Mouse (Mus musculus): ENCODE data around the gene Prkcb. TPM values are rescaled to one million over a fixed set of nuclear protein-coding genes. Genes with fewer than 3 reads are reported as not detected.

Prkcb gene
- total and polyA plus RNA-seq, 3 experiments: 3.6 to 4.5 (median 3.8) TPM

DNA sequence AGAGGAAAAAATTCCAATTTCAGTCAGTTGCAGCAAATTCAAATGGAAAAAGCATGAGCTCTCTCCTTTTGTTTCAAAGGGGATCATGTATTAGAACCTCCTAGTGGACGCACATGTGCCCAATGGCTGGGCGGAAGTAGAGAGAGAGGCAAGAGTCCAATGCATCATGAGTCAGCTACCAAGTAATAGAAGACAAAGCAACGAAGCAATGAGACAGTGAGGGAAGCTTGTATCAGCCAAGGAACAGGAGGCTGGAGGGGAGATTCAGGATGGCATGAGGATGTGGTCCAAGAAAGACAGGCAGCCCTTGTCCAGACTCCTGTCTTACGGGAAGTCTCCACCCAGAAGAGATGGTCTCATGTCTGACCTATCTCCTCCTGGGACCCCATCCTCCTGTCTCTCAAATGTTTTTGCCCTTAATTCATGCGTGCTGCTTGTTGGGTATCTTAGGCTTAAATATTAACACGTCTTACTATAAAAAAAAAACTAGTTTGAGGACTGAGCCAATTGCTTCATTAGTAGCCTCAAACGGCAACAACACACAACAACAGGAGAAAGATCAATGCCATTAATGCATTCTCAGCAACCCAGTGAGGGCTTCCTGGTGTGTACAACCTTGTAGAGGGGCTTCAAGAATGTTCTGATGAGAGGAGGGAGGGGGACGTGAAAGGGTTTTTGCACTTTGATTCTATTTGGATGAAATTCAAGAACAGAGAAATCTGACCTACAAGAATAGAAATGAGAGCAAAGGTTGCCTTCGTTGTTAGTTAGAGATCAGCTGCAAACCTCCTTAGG, 245.2 kb downstream of the Prkcb start:
- Histone ChIP-seq H3K27me3 (ENCODE audit: control insufficient read depth, insufficient read depth, low read length) (no peaks in the 10 kb centered on the region), H3K27ac (no peak overlapping the region), H3K79me2 (replicated peaks; ENCODE audit: control insufficient read depth, insufficient read depth, low read length) (no peaks in the 10 kb centered on the region), H3K9ac (ENCODE audit: low read depth, low read length) (no peak overlapping the region), H3K4me1 (ENCODE audit: control insufficient read depth, insufficient read depth, low read length) (no peaks in the 10 kb centered on the region), H3K4me3 (no peak overlapping the region), H3K36me3 (ENCODE audit: control insufficient read depth, insufficient read depth, low read length) (no peaks in the 10 kb centered on the region)
- 78% methylated on average over 9 of the region's 9 CpGs for WGBS
- intact Hi-C loops (cut with DNase I): no loop called here
- DNase-seq: no peak
- TF ChIP-seq CTCF (IDR thresholded peaks at IDR 0.05) (no peak), EP300 (IDR thresholded peaks at IDR 0.05; ENCODE audit: insufficient read depth, low read depth, low read length) (no peak), POLR2A (IDR thresholded peaks at IDR 0.05; ENCODE audit: insufficient read depth, low read depth, low read length) (no peak)

DNA sequence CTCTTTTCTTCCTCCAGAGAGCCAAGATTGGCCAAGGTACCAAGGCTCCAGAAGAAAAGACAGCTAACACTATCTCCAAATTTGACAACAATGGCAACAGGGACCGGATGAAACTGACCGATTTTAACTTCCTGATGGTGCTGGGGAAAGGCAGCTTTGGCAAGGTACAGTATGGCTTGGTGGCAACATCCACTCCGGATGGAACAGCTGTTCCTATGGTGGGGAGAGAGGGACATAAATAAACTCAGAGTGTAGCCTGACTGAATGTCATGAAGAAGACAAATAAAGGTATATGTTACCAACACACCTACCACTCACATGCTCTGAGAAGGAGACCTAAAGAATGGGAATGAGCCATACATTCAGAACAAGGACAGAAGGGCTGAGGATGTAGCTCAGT, 256.1 kb downstream of the Prkcb start:
- Histone ChIP-seq H3K4me3 (no peak overlapping the region), H3K9ac (ENCODE audit: low read depth, low read length) (no peak overlapping the region), H3K27ac (no peak overlapping the region), H3K4me1 (ENCODE audit: control insufficient read depth, insufficient read depth, low read length) (no peaks in the 10 kb centered on the region; the same call in 1 of the 2 replicates), H3K36me3 (ENCODE audit: control insufficient read depth, insufficient read depth, low read length) (no peaks in the 10 kb centered on the region), H3K27me3 (ENCODE audit: control insufficient read depth, insufficient read depth, low read length) (no peaks in the 10 kb centered on the region), H3K79me2 (replicated peaks; ENCODE audit: control insufficient read depth, insufficient read depth, low read length) (no peaks in the 10 kb centered on the region)
- no peak for TF ChIP-seq CTCF (IDR thresholded peaks at IDR 0.05)
- TF ChIP-seq POLR2A (IDR thresholded peaks at IDR 0.05; ENCODE audit: insufficient read depth, low read depth, low read length): no peak
- TF ChIP-seq EP300 (IDR thresholded peaks at IDR 0.05; ENCODE audit: insufficient read depth, low read depth, low read length): no peak
- intact Hi-C loops (cut with DNase I): no loop called here
- WGBS: 44% methylated on average over 3 of the region's 3 CpGs
- DNase-seq: no peak

GRCm38 (mm10) chr7:122556575-122557140, 268.1 kb downstream of the Prkcb start:
- no peak overlapping the region for H3K9ac ChIP-seq (ENCODE audit: low read depth, low read length)
- no peak for TF ChIP-seq EP300 (IDR thresholded peaks at IDR 0.05; ENCODE audit: insufficient read depth, low read depth, low read length)
- TF ChIP-seq POLR2A (IDR thresholded peaks at IDR 0.05; ENCODE audit: insufficient read depth, low read depth, low read length): no peak
- no peak for TF ChIP-seq CTCF (IDR thresholded peaks at IDR 0.05)
- no peak overlapping the region for H3K4me3 ChIP-seq
- no peak for DNase-seq
- intact Hi-C loops (cut with DNase I): no loop called here
- no peak overlapping the region for H3K27ac ChIP-seq
- no peaks in the 10 kb centered on the region for H3K79me2 ChIP-seq (replicated peaks; ENCODE audit: control insufficient read depth, insufficient read depth, low read length)
- 53% methylated on average over 6 of the region's 6 CpGs for WGBS
- H3K27me3 ChIP-seq (ENCODE audit: control insufficient read depth, insufficient read depth, low read length): no peaks in the 10 kb centered on the region
- H3K36me3 ChIP-seq (ENCODE audit: control insufficient read depth, insufficient read depth, low read length): no peaks in the 10 kb centered on the region
- H3K4me1 ChIP-seq (ENCODE audit: control insufficient read depth, insufficient read depth, low read length): no peaks in the 10 kb centered on the region

GRCm38 (mm10) chr7:122558085-122558811, 269.7 kb downstream of the Prkcb start:
- Histone ChIP-seq H3K27me3 (ENCODE audit: control insufficient read depth, insufficient read depth, low read length) (no peaks in the 10 kb centered on the region), H3K79me2 (replicated peaks; ENCODE audit: control insufficient read depth, insufficient read depth, low read length) (no peaks in the 10 kb centered on the region), H3K4me3 (no peak overlapping the region), H3K4me1 (ENCODE audit: control insufficient read depth, insufficient read depth, low read length) (peaks cover 3% of the 10 kb centered on the region), H3K36me3 (ENCODE audit: control insufficient read depth, insufficient read depth, low read length) (no peaks in the 10 kb centered on the region), H3K9ac (ENCODE audit: low read depth, low read length) (no peak overlapping the region), H3K27ac (no peak overlapping the region)
- TF ChIP-seq POLR2A (IDR thresholded peaks at IDR 0.05; ENCODE audit: insufficient read depth, low read depth, low read length): no peak
- TF ChIP-seq EP300 (IDR thresholded peaks at IDR 0.05; ENCODE audit: insufficient read depth, low read depth, low read length): no peak
- no peak for TF ChIP-seq CTCF (IDR thresholded peaks at IDR 0.05)
- no peak for DNase-seq
- 78% methylated on average over 7 of the region's 7 CpGs for WGBS
- intact Hi-C loops (cut with DNase I): no loop called here

GRCm38 (mm10) chr7:122558912-122559311, 270.4 kb downstream of the Prkcb start:
- intact Hi-C loops (cut with DNase I): no loop called here
- TF ChIP-seq CTCF (IDR thresholded peaks at IDR 0.05) (no peak), EP300 (IDR thresholded peaks at IDR 0.05; ENCODE audit: insufficient read depth, low read depth, low read length) (no peak)
- H3K4me3 ChIP-seq: no peak overlapping the region
- no peak overlapping the region for H3K27ac ChIP-seq
- DNase-seq: no peak
- H3K4me1 ChIP-seq (ENCODE audit: control insufficient read depth, insufficient read depth, low read length): peaks cover 3% of the 10 kb centered on the region
- H3K79me2 ChIP-seq (replicated peaks; ENCODE audit: control insufficient read depth, insufficient read depth, low read length): no peaks in the 10 kb centered on the region
- 19% methylated on average over 6 of the region's 6 CpGs for WGBS
- H3K36me3 ChIP-seq (ENCODE audit: control insufficient read depth, insufficient read depth, low read length): no peaks in the 10 kb centered on the region
- no peak overlapping the region for H3K9ac ChIP-seq (ENCODE audit: low read depth, low read length)
- H3K27me3 ChIP-seq (ENCODE audit: control insufficient read depth, insufficient read depth, low read length): no peaks in the 10 kb centered on the region

Data from heart, adult 2 months (tissue).